Mouse (Mus musculus) left cerebral cortex, postnatal 4 days (tissue): ENCODE measurements around the gene Tjap1. TPM values are rescaled to one million over a fixed set of nuclear protein-coding genes. Genes with fewer than 3 reads are reported as not detected.

Experiments
- DNase-seq: peaks from one replicate; pipeline ENCODE4 v3.0.0-alpha.2; 2022
- intact Hi-C: fragments of 180-260 bp; cut with DNase I; formaldehyde crosslinking; loops from one replicate; pipeline ENCODE4 v1.15.1; 2025
- total RNA-seq, 2 experiments: library from RNA; stranded (reverse); gene quantifications; 2 replicates each; pipeline ENCODE4 v1.2.3; 2021

The Tjap1 gene
- total RNA-seq, 2 experiments from 2014 or later, result 35.5 to 44.3 TPM

DNA sequence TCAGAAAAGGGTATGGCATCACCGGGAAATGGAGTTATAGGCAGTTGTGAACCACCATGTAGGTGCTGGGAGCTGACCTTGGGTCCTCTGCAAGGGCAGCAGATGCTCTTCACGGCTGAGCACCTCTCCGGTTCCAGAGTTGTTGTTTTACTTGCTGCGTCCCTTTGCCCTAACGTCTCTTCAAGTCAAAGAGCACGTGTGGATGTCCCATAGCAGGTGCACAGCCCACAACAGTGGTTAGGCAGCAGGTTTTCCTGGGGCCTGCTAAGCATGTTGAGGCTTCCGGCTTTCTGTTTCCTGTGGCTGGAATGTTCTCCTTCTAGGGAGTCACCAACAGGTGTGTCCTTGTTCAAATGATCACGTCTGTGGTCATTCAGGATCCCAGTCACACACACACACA is 1.1 kb upstream of the Tjap1 start:
- DNase-seq, result no peak
- intact Hi-C loops, result no loop called here

DNA sequence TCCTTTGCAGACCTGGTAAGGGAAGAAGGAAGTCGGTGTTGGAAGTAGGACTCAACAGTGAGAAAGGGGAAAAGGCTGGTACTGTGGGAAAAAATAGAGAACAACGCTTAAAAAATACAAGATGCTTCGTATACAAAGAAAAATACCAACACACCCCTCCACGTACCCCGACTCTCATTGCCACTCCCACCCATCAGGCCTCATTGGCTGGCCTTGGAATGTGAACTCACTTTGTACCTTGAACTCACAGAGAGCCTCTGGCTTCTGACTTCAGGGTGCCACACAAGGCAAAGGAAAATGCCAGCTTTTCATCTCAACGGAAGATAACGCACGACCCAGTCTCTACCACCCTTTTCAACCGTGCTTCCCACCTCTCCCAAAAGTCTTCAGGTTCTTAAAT is 314 bp upstream of the Tjap1 start:
- intact Hi-C loops, result no loop called here
- no peak for DNase-seq

- intact Hi-C loops, result no loop called here
- DNase-seq, result no peak
Measured at GRCm38 (mm10) chr17:46278011-46278765, 4.6 kb downstream of the Tjap1 start.

- intact Hi-C loops, result no loop called here
- no peak for DNase-seq
Measured at GRCm38 (mm10) chr17:46277586-46277985, 5.2 kb downstream of the Tjap1 start.

DNA sequence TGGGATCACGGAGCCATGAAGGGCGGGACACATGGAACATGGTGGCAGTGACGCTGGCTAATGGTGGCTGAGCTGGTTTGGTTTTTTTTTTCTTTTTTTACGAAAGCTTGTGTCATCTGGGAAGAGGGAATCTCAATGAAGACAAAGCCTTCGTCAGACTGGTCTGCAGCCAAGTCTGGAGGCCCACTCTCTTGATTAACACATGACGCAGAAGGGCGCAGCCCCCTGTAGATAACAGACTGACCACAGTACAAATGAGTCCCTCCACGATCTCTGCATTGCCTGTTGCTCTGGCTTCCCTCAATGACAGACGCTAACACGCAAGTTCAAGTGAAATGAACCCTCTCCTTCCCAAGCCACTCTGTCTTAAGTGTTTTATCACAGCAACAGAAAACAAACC is 7.3 kb downstream of the Tjap1 start:
- DNase-seq, result no peak
- intact Hi-C loops, result no loop called here

DNA sequence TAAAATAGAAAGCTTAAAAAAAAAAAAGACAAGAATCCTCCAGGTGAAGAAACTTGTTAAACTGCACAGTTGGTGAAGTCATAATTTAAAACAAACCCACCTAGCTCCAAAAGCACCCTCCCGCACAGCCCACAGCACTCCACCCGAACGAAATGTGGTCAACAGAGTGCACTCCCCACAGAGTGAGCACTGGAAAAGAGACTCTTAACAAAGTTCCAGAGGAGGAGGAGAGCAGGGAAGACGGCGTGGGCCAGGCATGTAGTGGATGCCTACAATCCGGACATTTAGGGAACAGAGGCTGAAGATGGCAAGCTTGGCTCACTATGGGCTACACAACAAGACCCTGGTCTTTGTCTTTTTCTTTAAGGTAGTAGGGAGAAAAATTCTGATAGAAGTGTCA is 7.8 kb downstream of the Tjap1 start:
- no peak for DNase-seq
- intact Hi-C loops, result no loop called here

DNA sequence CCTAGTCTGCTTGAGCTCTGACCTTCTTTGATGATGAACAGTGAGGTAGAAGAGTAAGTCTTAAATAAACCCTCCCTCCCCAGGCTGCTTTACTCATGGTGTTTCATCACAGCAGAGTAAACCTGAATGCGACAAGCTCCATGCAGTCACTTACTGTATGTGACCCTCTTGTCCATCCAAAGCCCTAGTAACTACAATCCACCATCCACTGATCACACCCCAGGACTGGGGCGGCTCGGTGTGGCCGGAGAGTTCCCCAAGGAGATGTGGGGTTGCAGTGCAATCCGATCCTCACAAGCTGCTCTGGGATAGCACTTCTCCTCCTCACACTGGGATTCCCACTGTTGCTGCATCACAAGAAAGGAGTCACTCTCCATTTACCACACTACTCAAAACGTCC is 8.4 kb downstream of the Tjap1 start:
- no peak for DNase-seq
- intact Hi-C loops, result no loop called here

DNA sequence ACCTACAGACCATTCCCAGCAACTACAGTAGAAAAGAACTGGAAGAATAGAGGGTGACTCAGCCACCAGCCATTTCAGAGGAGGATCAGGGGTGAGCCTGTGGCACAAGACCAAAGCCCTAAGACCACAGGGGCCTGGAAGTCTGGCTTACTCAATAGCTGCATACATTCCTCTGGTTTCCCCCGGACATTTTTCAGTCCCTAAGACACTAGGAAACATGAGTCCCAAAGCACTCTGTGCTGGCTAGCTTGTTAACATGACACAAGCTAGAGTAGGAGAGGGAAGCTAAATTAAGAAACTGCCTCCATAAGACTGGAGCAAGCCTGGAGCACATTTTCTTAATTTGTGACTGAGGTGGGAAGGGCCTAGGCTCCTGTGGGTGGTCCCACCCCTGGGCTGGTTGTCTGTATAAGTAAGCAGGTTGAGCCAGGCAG is 9.0 kb downstream of the Tjap1 start:
- no peak for DNase-seq
- intact Hi-C loops, result no loop called here

- intact Hi-C loops, result no loop called here
- no peak for DNase-seq
Measured at GRCm38 (mm10) chr17:46272675-46273074, 10.2 kb downstream of the Tjap1 start.

DNA sequence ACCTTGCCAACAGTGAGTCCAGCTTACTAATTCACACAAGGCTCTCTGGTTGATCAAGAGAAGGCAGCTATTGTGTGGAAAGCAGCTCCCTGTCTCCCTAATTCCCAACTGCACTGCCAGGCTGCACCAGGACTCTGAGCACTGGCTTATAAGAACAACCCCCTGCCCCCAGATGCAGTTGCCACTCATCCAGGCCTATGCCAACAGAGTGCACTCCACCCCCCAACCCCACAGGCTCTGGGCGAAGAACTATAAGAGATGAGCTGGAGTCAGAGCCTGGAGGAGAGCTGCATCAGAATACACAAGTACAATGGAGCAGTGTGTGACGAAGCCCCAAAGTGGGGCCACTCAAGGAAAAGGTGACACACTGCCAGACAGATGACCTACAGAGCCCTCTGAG is 10.8 kb downstream of the Tjap1 start:
- DNase-seq, result no peak
- intact Hi-C loops, result no loop called here

DNA sequence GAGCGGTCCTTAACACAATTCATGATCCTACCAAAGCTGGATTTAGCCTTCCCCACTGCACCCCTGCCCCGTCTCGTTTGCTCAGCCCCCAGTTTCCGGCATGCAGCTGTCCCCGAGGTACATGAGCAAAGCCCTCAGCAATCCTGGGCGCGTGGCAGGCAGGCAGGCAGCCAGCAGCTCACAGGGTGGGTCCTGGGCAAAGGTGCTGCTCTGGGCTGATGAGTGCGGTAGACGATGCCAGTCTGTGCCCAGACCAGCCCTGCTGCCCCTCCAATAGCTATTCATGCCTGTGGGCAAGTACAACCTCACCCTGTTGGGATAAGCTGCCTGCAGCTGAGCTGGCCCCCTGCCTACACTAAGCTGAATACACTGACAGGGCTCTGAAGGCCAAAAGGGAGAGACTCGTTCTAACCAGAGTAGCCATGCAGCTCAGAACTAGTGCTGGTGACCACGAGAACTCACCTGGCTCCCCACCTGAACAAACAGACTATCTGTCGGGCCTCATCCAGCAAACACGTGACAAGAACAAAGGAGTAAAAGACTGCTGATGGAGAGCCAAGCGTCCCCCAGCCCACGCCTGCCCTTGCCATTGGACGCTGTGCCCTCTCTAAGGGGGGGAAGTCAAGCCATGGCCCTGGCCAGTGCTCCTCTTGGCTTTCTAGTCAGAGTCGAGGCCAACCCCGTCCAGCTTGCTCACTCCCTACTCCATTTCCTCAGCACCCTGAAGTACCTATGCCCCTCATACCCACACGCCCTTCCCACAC is 12.9 kb downstream of the Tjap1 start:
- intact Hi-C loops, result loop anchor here (5.0 kb wide), 1 partner anchor 112 kb away; the partner anchor contains the start of gene Zfp318

GRCm38 (mm10) chr17:46268026-46268720 is 14.7 kb downstream of the Tjap1 start:
- DNase-seq, result no peak
- intact Hi-C loops, result loop anchor here (5.0 kb wide), 1 partner anchor 114 kb away; the partner anchor contains the start of gene Zfp318

More for the DNA sequence above, 12.9 kb downstream of the Tjap1 start:
- no peak for DNase-seq

GRCm38 (mm10) chr17:46267511-46267910 is 15.3 kb downstream of the Tjap1 start:
- intact Hi-C loops, result loop anchor here (5.0 kb wide), 1 partner anchor 115 kb away; the partner anchor contains the start of gene Zfp318

DNA sequence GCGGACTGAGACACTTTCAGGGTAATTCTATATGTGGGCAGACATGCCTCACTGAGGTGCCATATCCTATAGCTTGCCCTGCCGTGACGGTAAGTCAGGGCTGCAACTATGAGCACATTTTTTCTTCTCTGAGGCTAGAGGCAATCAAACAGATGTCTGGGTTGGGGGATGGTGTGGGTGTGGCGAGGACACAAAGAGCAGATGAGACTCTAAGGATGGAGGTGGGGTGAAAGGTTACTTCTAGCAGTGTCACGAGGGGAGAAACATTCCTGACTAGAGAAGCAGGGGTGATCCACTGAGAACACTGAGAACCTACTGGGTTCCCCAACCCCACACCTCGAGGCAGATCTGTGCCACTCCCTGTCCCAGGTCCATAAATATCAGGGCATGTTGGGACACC is 15.8 kb downstream of the Tjap1 start:
- DNase-seq, result no peak
- intact Hi-C loops, result loop anchor here (5.0 kb wide), 1 partner anchor 115 kb away; the partner anchor contains the start of gene Zfp318

More at GRCm38 (mm10) chr17:46267511-46267910, 15.3 kb downstream of the Tjap1 start:
- no peak for DNase-seq

- intact Hi-C loops, result loop anchor here (5.0 kb wide), 1 partner anchor 116 kb away; the partner anchor contains the start of gene Zfp318
- peak; percentile 92 for DNase-seq
Measured at GRCm38 (mm10) chr17:46265918-46266618, 16.8 kb downstream of the Tjap1 start.

DNA sequence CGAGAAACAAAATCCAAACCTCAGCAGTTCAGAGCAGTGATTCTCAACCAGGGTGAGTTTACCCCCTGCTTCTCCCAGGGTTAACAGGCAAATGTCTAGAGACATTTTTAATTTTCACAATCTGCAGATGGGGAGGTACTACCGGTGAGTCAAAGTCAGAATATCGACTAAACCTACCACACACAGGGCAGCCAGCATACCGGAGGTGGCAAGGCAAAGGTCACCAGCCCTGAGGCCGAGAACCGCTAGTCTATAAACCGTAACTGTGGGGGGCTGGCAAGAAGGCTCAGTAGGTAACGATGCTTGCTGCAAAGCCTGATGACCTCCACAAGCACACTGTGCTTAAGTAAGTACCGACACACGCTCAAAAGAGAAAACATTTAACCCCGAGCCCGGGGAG is 17.3 kb downstream of the Tjap1 start:
- intact Hi-C loops, result loop anchor here (5.0 kb wide), 1 partner anchor 117 kb away; the partner anchor contains the start of gene Zfp318

DNA sequence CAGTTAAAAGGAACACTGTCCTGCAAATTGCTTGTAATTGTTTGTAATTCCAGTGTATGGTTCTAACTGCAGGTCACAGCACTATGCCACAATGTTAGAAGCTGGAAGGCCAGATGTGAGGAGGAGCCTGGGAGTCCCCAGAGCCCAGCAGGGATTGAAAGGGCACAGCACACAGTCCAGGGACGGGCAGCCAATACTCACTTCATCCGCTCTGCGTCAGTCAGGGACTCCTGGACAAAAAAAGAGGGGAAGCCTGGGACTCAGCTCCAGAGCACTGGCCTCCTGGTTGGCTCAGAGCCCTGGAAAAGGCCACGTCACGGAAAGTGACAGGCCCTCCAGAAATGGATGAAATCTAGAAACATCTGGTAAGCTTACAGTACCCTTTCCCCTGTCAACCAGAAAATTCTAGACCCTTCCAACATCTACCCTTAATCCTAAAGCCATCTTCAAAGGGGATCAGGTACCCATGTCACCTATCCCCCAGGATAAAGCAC is 20.6 kb downstream of the Tjap1 start:
- intact Hi-C loops, result no loop called here
- DNase-seq, result no peak

More for the DNA sequence above, 17.3 kb downstream of the Tjap1 start:
- DNase-seq, result no peak

DNA sequence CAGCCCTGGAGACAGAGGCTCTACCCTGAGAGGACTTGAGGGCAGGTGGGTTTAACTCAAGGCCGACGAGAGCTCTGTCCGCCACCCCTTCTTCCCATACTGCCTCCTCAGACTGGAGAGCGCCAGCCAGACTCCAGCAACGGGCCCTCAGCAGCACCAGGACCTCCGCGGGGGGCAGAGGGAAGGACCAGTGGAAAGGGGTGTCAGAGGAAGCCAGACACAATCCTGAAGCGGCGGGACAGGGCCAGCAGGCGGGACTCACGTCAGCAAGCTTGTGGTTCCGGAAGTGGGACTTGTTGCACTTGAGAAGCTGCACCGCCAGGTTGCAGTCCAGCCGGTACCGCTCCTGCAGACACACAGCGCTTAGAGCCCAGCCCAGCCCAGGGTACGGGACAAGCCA is 23.2 kb downstream of the Tjap1 start:
- intact Hi-C loops, result no loop called here
- DNase-seq, result no peak

DNA sequence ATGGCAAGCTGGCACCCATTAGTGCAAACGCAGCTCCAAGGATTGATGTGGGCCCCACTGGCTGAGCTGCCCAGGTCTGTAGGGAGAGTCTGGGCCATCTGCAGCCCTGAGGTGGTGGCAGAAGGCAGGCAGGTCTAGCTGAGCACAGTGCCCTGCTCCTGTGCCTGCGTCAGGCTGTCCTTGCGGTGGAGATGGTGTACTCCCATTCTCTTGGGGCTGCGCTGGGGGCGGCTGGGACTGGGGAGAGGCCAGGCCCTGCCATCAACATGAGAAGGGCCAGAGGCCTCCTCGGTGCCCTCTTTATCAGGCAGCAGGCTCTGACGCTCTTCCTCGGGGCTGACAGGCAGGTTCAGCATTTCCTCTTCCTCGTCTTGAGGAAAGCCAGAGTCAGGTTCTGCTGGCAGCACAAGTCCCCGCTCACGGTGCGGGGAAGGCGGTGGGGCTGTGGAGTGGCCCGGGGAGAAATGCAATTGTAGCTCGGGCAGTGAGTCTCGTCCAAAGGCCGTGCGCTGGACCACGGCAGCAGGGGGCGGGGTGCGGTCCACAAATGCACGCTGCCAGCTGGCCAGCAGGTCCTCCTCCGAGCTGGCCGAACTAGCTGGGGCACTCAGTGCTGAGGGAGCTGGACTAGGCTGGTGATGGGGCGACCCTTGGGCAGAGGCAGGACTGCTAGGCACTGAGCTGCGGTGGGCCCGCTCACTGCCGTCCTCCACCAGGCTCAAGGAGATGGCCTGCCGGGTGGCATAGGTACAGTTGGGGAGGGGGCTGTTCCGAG is 24.4 kb downstream of the Tjap1 start:
- intact Hi-C loops, result no loop called here

More for the DNA sequence above, 24.4 kb downstream of the Tjap1 start:
- no peak for DNase-seq
